Mouse (Mus musculus) testis, adult 2 months (tissue): ENCODE data around the gene S100a11. TPM values are rescaled to one million over a fixed set of nuclear protein-coding genes. Genes with fewer than 3 reads are reported as not detected.

Experiments
- H3K27ac ChIP-seq: fragments of 200-500 bp; 2 replicates; pipeline ENCODE4 v1.5.1; 2012; ENCODE audit warnings: low read depth, low read length; ENCODE audit not compliant: control insufficient read depth, insufficient read depth
- H3K27me3 ChIP-seq: fragments of 200-500 bp; 2 replicates; pipeline ENCODE4 v1.6.1; 2012; ENCODE audit warnings: mild to moderate bottlenecking, low read length, moderate library complexity; ENCODE audit not compliant: control insufficient read depth, insufficient read depth
- H3K36me3 ChIP-seq: fragments of 200-500 bp; 2 replicates; pipeline ENCODE4 v1.6.1; 2012; ENCODE audit warnings: mild to moderate bottlenecking, low read length; ENCODE audit not compliant: control insufficient read depth, insufficient read depth
- H3K4me1 ChIP-seq: fragments of 200-500 bp; 2 replicates; pipeline ENCODE4 v1.6.1; 2012; ENCODE audit warnings: low read length; ENCODE audit not compliant: control insufficient read depth, insufficient read depth
- H3K4me3 ChIP-seq: fragments of 200-500 bp; 2 replicates; pipeline ENCODE4 v1.5.1; 2012; ENCODE audit warnings: low read depth, mild to moderate bottlenecking, low read length, moderate library complexity, mixed read lengths; ENCODE audit not compliant: control insufficient read depth
- CTCF ChIP-seq: fragments of 200-500 bp; IDR thresholded peaks from 2 replicates; pipeline ENCODE4 v1.5.1; 2012; ENCODE audit warnings: low read depth, mild to moderate bottlenecking, inconsistent platforms, low read length, moderate library complexity; ENCODE audit not compliant: control insufficient read depth, insufficient read depth, insufficient replicate concordance
- POLR2A ChIP-seq: fragments of 200-500 bp; IDR thresholded peaks from 2 replicates; pipeline ENCODE4 v1.6.1; 2012; ENCODE audit warnings: low read depth, mild to moderate bottlenecking, inconsistent platforms, low read length, moderate library complexity; ENCODE audit not compliant: control insufficient read depth
- polyA plus RNA-seq: library from polyadenylated mRNA; depleted of rRNA; stranded (reverse); fragments of >200 nt; gene quantifications from 2 replicates; pipeline ENCODE4 v1.2.3, GENCODE M21; 2012; rRNA removed

S100a11 gene
- polyA plus RNA-seq, 1 experiment: 22.1 TPM

- no peak overlapping the region for H3K4me3 ChIP-seq
- TF ChIP-seq CTCF (no peak), POLR2A (no peak)
- no peaks in the 10 kb centered on the region for H3K27me3 ChIP-seq
- H3K36me3 ChIP-seq: no peaks in the 10 kb centered on the region
- H3K4me1 ChIP-seq: no peaks in the 10 kb centered on the region
- H3K27ac ChIP-seq: no peak overlapping the region
These were observed 47.4 kb downstream of the S100a11 start for GRCm38 (mm10) chr3:93567721-93568120.

GRCm38 (mm10) chr3:93568428-93569040 lies 48.2 kb downstream of the S100a11 start:
- no peak for TF ChIP-seq CTCF
- TF ChIP-seq POLR2A: no peak
- Histone ChIP-seq H3K36me3 (no peaks in the 10 kb centered on the region), H3K27ac (peak overlapping the region; percentile 82)

GRCm38 (mm10) chr3:93569046-93569445 lies 48.8 kb downstream of the S100a11 start:
- TF ChIP-seq CTCF (no peak), POLR2A (no peak)
- no peak overlapping the region for H3K4me3 ChIP-seq
- H3K27me3 ChIP-seq: no peaks in the 10 kb centered on the region
- peak overlapping the region; percentile 82 for H3K27ac ChIP-seq
- no peaks in the 10 kb centered on the region for H3K36me3 ChIP-seq
- no peaks in the 10 kb centered on the region for H3K4me1 ChIP-seq

More at GRCm38 (mm10) chr3:93568428-93569040, 48.2 kb downstream of the S100a11 start:
- no peaks in the 10 kb centered on the region for H3K4me1 ChIP-seq
- no peaks in the 10 kb centered on the region for H3K27me3 ChIP-seq
- H3K4me3 ChIP-seq: no peak overlapping the region

- Histone ChIP-seq H3K4me1 (no peaks in the 10 kb centered on the region), H3K27ac (no peak overlapping the region), H3K27me3 (no peaks in the 10 kb centered on the region), H3K4me3 (no peak overlapping the region), H3K36me3 (no peaks in the 10 kb centered on the region)
- no peak for TF ChIP-seq CTCF
- TF ChIP-seq POLR2A: no peak
These were observed 51.9 kb downstream of the S100a11 start for GRCm38 (mm10) chr3:93572058-93572791.

Other genes with a start within 250 kb of the S100a11 start
- 0.20 and 0.25 TPM in 2 replicates for gene Flg, start 247.0 kb upstream of the S100a11 start, polyA plus RNA-seq
- gene Hrnr, start 200.7 kb upstream of the S100a11 start, polyA plus RNA-seq: not detected in 2 replicates
- not detected in 2 replicates for gene Rptn, start 126.8 kb upstream of the S100a11 start, polyA plus RNA-seq
- gene Tchh, start 78.2 kb upstream of the S100a11 start, polyA plus RNA-seq: 0.21 and 0.22 TPM in 2 replicates
- not detected in 2 replicates for gene Tchhl1, start 51.7 kb upstream of the S100a11 start, polyA plus RNA-seq
- gene S100a10, start 34.6 kb downstream of the S100a11 start, polyA plus RNA-seq: 6.5 and 8.5 TPM in 2 replicates
- gene Tdpoz2, start 132.2 kb downstream of the S100a11 start, polyA plus RNA-seq: not detected in 2 replicates
- gene Tdpoz1, start 155.8 kb downstream of the S100a11 start, polyA plus RNA-seq: not detected in 2 replicates
- not detected in 2 replicates for gene Gm37596, start 172.6 kb downstream of the S100a11 start, polyA plus RNA-seq